In the genomic region with DNA sequence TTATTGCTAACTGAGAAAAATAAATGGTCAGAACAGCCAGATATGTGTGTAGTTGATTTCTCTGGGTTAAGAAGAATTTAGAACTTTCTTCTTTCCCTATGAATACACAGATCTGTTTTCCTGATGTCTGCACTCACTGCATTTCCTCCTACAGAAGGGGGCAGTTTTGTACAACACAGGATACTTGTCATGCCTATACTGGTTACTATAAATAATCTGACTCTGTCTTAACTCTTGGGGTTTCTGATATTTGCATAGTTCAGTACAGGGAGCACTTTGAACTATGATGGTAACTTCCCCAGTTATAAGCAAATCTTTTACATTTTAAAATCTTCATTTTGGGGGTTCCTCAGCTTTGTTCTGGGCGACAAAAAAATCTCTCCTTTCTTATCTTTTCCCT, we compare ENCODE assay signal across 18 mouse cellular contexts.
DNase-seq lines count a peak whose midpoint lies in the region; ATAC-seq lines count a peak whose summit lies in the region.
"Had no signal": no experiment of that assay in that cellular context is flagged by ENCODE, and none has a peak within 500 bp of the region (broad histone marks: within the 10 kb centered on the region; RNA-seq: fewer than 3 reads in every experiment).

No protein-coding gene starts in this region.

- H3K9me3 ChIP-seq in forebrain, embryonic 11.5 days (ENCODE audit: control insufficient read depth, low read length): no peaks in the 10 kb centered on the region
- H3K9me3 ChIP-seq in hindbrain, embryonic 11.5 days (ENCODE audit: control insufficient read depth, low read length): no peaks in the 10 kb centered on the region
- no peaks in the 10 kb centered on the region for H3K9me3 ChIP-seq in midbrain, embryonic 13.5 days
- H3K9me3 ChIP-seq: lung, embryonic 15.5 days; neural tube, embryonic 12.5 days had no signal

- no peaks in the 10 kb centered on the region for H3K27me3 ChIP-seq in forebrain, embryonic 11.5 days (ENCODE audit: control insufficient read depth, insufficient read depth, low read length)
- H3K27me3 ChIP-seq in hindbrain, embryonic 11.5 days (ENCODE audit: control insufficient read depth, insufficient read depth, low read length): no peaks in the 10 kb centered on the region
- H3K27me3 ChIP-seq in midbrain, embryonic 13.5 days: no peaks in the 10 kb centered on the region
- H3K27me3 ChIP-seq: lung, embryonic 15.5 days; neural tube, embryonic 12.5 days had no signal

- no peaks in the 10 kb centered on the region for H3K4me1 ChIP-seq in forebrain, embryonic 11.5 days (replicated peaks; ENCODE audit: control insufficient read depth, insufficient read depth, low read length)
- no peaks in the 10 kb centered on the region for H3K4me1 ChIP-seq in hindbrain, embryonic 11.5 days (replicated peaks; ENCODE audit: control insufficient read depth, insufficient read depth, low read length)
- peaks cover 5% of the 10 kb centered on the region for H3K4me1 ChIP-seq in midbrain, embryonic 13.5 days (replicated peaks)
- H3K4me1 ChIP-seq: lung, embryonic 15.5 days had no signal

- 0 out of 2 replicates have a peak, but pooled peaks have one; percentile 35 for ATAC-seq in forebrain, embryonic 11.5 days (replicated peaks; ENCODE audit: low FRiP score)
- ATAC-seq in hindbrain, embryonic 11.5 days (ENCODE audit: low FRiP score): 0 out of 2 replicates have a peak, but pooled peaks have one; percentile 28
- 0 out of 2 replicates have a peak, but pooled peaks have one; percentile 43 for ATAC-seq in midbrain, embryonic 13.5 days
- ATAC-seq in cerebellum, adult (ENCODE audit: insufficient number of reproducible peaks, low FRiP score, low TSS enrichment): no peak
- ATAC-seq: activated CD4-positive, CD25-positive, alpha-beta regulatory T cell, adult 4 months; inflammation-experienced regulatory T-cells, adult 6 months; Patski had no signal

- no peaks in the 10 kb centered on the region for H3K36me3 ChIP-seq in forebrain, embryonic 11.5 days (ENCODE audit: control insufficient read depth, insufficient read depth, low read length)
- H3K36me3 ChIP-seq in hindbrain, embryonic 11.5 days (ENCODE audit: control insufficient read depth, insufficient read depth, low read length): no peaks in the 10 kb centered on the region
- no peaks in the 10 kb centered on the region for H3K36me3 ChIP-seq in midbrain, embryonic 13.5 days
- H3K36me3 ChIP-seq: lung, embryonic 15.5 days; neural tube, embryonic 12.5 days had no signal

- no peak overlapping the region for H3K4me2 ChIP-seq in forebrain, embryonic 11.5 days (ENCODE audit: low read depth, low read length, severe bottlenecking)
- no peak overlapping the region for H3K4me2 ChIP-seq in hindbrain, embryonic 11.5 days (replicated peaks; ENCODE audit: low read depth, low read length)
- no peak overlapping the region for H3K4me2 ChIP-seq in midbrain, embryonic 13.5 days (replicated peaks)
- H3K4me2 ChIP-seq: lung, embryonic 15.5 days; neural tube, embryonic 12.5 days had no signal

- H3K9ac ChIP-seq in forebrain, embryonic 11.5 days (ENCODE audit: low read length): no peak overlapping the region
- H3K9ac ChIP-seq in hindbrain, embryonic 11.5 days (ENCODE audit: low read depth, low read length): no peak overlapping the region
- no peak overlapping the region for H3K9ac ChIP-seq in midbrain, embryonic 13.5 days (replicated peaks)
- H3K9ac ChIP-seq: liver, embryonic 14.5 days; lung, embryonic 15.5 days; neural tube, embryonic 12.5 days had no signal

- intact Hi-C loops in heart, postnatal 10 days (cut with DNase I): no loop called here

- peak overlapping the region; percentile 78 for H3K27ac ChIP-seq in forebrain, embryonic 11.5 days (ENCODE audit: low read depth, low read length)
- peak overlapping the region; percentile 63; the same call in 1 of the 2 replicates for H3K27ac ChIP-seq in hindbrain, embryonic 11.5 days (ENCODE audit: low read depth, low read length)
- peak overlapping the region; percentile 72 for H3K27ac ChIP-seq in midbrain, embryonic 13.5 days
- H3K27ac ChIP-seq: liver, embryonic 14.5 days; lung, embryonic 15.5 days had no signal

- no peak overlapping the region for H3K4me3 ChIP-seq in forebrain, embryonic 11.5 days (ENCODE audit: low read depth, low read length)
- no peak overlapping the region for H3K4me3 ChIP-seq in hindbrain, embryonic 11.5 days (ENCODE audit: low read depth, low read length)
- no peak overlapping the region for H3K4me3 ChIP-seq in midbrain, embryonic 13.5 days (replicated peaks)
- H3K4me3 ChIP-seq: lung, embryonic 15.5 days; neural tube, embryonic 12.5 days had no signal

- peak; percentile 17 for DNase-seq in MN1 (ENCODE audit: low spot score)
- no peak for DNase-seq in forebrain, embryonic 11.5 days (ENCODE audit: low spot score)
- no peak for DNase-seq in hindbrain, embryonic 11.5 days (ENCODE audit: low spot score)
- no peak for DNase-seq in heart, postnatal 10 days
- DNase-seq in right cerebral cortex, adult 18-20 months: no peak
- no peak for DNase-seq in heart, postnatal 4 days
- DNase-seq: adrenal gland, postnatal 10 days; cerebellum, adult 11-12 months; cerebellum, postnatal 25 days; gastrocnemius, postnatal 36 days had no signal

- WGBS in forebrain, embryonic 11.5 days: 80% methylated on average over 1 of the region's 1 CpGs
- 56% methylated on average over 1 of the region's 1 CpGs for WGBS in hindbrain, embryonic 11.5 days
- 64% methylated on average over 1 of the region's 1 CpGs for WGBS in midbrain, embryonic 13.5 days
